Mouse (Mus musculus) kidney, adult 2 months (tissue): ENCODE measurements around the gene Ablim1. TPM values are rescaled to one million over a fixed set of nuclear protein-coding genes. Genes with fewer than 3 reads are reported as not detected.

Experiments
- DNase-seq: peaks from one replicate; pipeline ENCODE4 v3.0.0; 2021
- H3K27ac ChIP-seq: fragments of 200-500 bp; 2 replicates; pipeline ENCODE4 v1.5.1; 2012; ENCODE audit warnings: low read depth, low read length, control low read depth, inconsistent platforms; ENCODE audit not compliant: insufficient read depth
- H3K27me3 ChIP-seq: fragments of 200-500 bp; replicated peaks from 2 replicates; pipeline ENCODE4 v1.6.1; 2012; ENCODE audit warnings: mild to moderate bottlenecking, moderate library complexity, low read length, inconsistent platforms; ENCODE audit not compliant: control insufficient read depth, insufficient read depth
- H3K36me3 ChIP-seq: fragments of 200-500 bp; 2 replicates; pipeline ENCODE4 v1.6.1; 2012; ENCODE audit warnings: mild to moderate bottlenecking, moderate library complexity, low read length, inconsistent platforms; ENCODE audit not compliant: control insufficient read depth, insufficient read depth
- H3K4me1 ChIP-seq: fragments of 200-500 bp; 2 replicates; pipeline ENCODE4 v1.6.1; 2011; ENCODE audit warnings: low read length; ENCODE audit not compliant: control insufficient read depth, insufficient read depth
- H3K4me3 ChIP-seq: fragments of 200-500 bp; 2 replicates; pipeline ENCODE4 v1.5.1; 2011; ENCODE audit warnings: mild to moderate bottlenecking, low read depth, low read length, control low read depth; ENCODE audit not compliant: insufficient read depth
- CTCF ChIP-seq: fragments of 200-500 bp; conservative IDR thresholded peaks from 2 replicates; pipeline ENCODE4 v1.5.1; 2011; ENCODE audit warnings: low read depth, mild to moderate bottlenecking, control low read depth, low read length, moderate library complexity, mixed read lengths; ENCODE audit not compliant: insufficient read depth, insufficient read length
- POLR2A ChIP-seq: fragments of 200-500 bp; IDR thresholded peaks from one replicate; pipeline ENCODE4 v1.6.1; 2011; ENCODE audit warnings: low read depth, low read length, control low read depth
- WGBS: fragments of 180-500 bp; shearing (Covaris S2); methylation state at CpG from one replicate; pipeline ENCODE4 v1.1.7; 2018; 5-methylcytosine and 5-hydroxymethylcytosine counted together
- polyA plus RNA-seq: library from polyadenylated mRNA; depleted of rRNA; stranded (reverse); fragments of >200 nt; gene quantifications from 2 replicates; pipeline ENCODE4 v1.2.3, GENCODE M21; 2012

The Ablim1 gene
- polyA plus RNA-seq, 1 experiment = 34.7 TPM

DNA sequence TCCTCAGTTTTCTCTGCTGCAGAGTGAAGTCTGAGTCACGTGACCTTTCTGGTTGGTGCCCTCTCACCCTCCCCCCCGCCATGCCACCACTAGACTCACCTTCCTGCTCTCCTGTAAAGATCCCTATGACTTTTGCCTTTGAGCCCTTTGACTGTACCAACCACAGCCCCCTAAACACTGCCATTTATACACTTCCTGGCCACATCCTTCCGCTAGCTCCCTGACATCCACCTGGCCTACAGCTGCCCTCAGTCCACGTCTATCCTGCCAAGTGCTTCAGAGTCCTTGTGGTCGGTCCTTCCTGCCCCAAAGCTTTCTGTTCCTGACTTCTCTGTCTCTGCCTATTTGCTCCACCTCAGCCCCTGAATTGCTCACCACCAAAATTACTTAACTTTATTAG is 29.1 kb upstream of the Ablim1 start:
- H3K27ac ChIP-seq = no peak overlapping the region
- no peak for TF ChIP-seq POLR2A

DNA sequence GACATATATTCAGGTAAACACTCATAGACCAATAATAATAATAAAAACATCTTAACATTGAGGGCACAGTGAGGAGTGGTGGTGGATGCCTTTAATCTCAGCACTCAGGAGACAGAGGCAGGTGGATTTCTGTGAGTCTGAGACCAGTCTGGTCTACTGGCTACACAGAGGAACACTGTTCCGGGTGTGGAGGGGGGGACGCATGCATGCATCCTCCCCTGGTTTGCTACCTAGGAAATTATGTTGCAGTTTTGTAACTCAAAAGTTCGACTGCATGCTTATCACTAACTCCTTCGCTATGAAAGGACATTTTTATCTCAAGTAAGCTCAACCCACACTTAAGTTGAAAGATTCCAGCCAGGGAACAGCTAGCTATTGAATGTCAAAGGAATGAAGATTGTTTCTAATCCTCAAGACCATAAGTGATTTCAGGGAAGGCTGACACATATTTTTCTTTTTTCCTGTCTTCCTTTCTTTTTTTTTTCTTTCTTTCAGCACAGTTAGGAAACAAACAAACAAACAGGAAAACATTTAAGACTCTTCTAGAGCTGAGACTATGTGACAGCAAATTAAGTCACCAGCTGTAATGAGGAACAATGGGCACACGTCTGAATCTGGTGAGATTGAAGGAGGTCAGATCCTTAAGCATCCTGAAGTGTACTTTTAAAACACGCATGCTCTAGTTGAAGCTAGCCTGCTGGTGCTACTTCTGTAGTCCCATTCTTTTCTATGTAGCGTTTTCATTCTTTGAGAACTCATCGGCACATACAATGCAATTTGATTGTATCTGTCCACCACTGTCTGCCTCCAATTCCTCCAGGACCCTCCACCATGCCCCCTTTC is 26.4 kb upstream of the Ablim1 start:
- no peak overlapping the region for H3K4me3 ChIP-seq
- TF ChIP-seq CTCF = no peak
- TF ChIP-seq POLR2A = no peak
- no peaks in the 10 kb centered on the region for H3K27me3 ChIP-seq
- DNase-seq = no peak
- H3K36me3 ChIP-seq = no peaks in the 10 kb centered on the region
- no peak overlapping the region for H3K27ac ChIP-seq
- 84% methylated on average over 8 of the region's 8 CpGs for WGBS
- no peaks in the 10 kb centered on the region for H3K4me1 ChIP-seq

More for the DNA sequence above, 29.1 kb upstream of the Ablim1 start:
- 85% methylated on average over 5 of the region's 5 CpGs for WGBS
- Histone ChIP-seq H3K36me3 (no peaks in the 10 kb centered on the region), H3K4me3 (no peak overlapping the region), H3K27me3 (no peaks in the 10 kb centered on the region), H3K4me1 (no peaks in the 10 kb centered on the region)
- no peak for DNase-seq

DNA sequence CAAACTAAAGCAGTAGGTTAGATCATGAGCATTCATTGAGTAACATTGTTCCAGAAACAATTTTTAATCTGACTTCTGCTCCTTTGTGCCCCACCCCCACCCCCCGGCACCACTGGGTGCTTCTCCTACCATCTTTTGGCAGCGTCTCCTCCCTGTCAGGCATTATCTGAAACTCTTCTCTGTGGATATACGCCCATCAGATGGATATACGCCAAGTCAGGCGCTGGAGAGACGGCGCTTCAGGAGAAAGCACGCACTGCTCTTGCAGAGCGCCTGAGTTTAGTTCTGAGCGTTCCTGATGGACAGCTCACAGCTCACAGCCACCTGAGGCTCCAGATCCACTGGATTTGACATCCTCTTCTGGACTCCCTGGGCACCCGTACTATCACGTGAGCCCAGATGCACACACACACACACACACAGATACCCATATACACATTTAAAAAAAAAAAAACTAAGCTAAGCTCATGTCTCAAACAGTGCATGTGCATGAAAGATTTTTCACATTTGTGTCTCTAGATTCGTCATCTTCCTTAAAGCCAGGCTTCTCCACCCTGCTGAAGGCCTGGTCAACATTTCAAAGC is 24.7 kb upstream of the Ablim1 start:
- no peak for DNase-seq
- H3K4me3 ChIP-seq = no peak overlapping the region
- no peak for TF ChIP-seq CTCF
- TF ChIP-seq POLR2A = no peak
- WGBS = 88% methylated on average over 13 of the region's 13 CpGs
- no peaks in the 10 kb centered on the region for H3K36me3 ChIP-seq
- no peaks in the 10 kb centered on the region for H3K4me1 ChIP-seq
- no peak overlapping the region for H3K27ac ChIP-seq
- no peaks in the 10 kb centered on the region for H3K27me3 ChIP-seq

DNA sequence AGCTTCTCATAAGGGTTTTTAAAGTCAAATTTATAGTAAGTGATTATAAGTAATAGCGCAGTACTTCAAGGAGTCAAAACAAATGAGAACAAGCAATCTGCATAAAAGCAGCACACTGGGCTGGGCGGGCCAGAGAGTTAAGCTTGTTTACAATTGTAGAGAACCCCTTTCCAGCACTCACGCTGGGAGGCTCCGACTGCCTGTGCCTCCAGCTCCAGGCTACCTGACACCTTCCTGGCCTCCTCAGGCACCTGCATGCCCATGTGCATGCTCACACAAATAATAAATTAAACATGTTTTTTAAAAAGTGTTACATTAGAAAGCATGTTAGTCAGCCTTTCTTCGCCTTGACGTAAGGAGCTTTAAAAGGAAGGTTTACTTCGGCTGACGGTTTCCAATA is 20.4 kb upstream of the Ablim1 start:
- Histone ChIP-seq H3K4me3 (no peak overlapping the region), H3K27ac (no peak overlapping the region), H3K4me1 (no peaks in the 10 kb centered on the region), H3K36me3 (no peaks in the 10 kb centered on the region), H3K27me3 (no peaks in the 10 kb centered on the region)
- TF ChIP-seq POLR2A (no peak), CTCF (no peak)
- 81% methylated on average over 8 of the region's 8 CpGs for WGBS
- no peak for DNase-seq

DNA sequence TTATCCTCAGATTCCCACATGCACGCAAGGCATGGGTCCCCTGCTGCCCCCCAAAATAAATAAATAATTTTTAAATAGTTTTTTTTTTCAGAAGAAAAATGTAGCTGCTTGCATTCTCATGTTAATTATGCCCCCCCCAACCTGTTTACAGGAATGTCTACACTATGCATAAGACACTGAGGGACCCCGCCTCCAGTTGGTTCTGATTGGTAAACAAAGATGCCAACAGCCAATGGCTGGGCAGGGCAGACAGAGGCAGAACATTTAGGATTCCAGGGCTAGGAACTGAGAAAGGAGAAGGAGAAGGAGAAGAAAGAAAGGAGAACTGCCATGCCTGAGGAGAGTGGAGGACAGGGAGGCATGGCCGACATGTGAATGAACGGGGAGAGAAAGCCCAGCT is 18.6 kb upstream of the Ablim1 start:
- no peak for TF ChIP-seq POLR2A
- TF ChIP-seq CTCF = no peak
- Histone ChIP-seq H3K4me3 (no peak overlapping the region), H3K27ac (no peak overlapping the region), H3K4me1 (no peaks in the 10 kb centered on the region), H3K27me3 (no peaks in the 10 kb centered on the region), H3K36me3 (no peaks in the 10 kb centered on the region)
- WGBS = 89% methylated on average over 4 of the region's 4 CpGs
- DNase-seq = no peak

DNA sequence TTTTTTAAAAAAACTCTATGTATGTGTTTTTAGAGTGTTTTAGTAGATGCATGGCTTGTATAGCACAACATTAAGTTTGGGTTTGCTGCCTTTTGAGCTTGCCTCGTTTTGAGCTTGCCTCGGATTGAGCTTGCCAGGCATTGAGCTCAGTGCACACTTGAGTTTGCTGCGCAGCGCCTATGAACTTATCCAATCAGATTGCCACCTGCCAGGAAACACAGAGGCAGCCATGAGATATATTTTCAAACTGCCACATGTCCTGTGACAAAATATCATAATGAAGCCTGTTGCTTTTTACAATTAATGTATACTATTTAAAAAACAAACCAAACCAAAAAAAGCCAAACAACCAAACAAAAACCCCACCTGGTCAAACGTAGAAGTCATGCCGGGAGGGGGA is 16.5 kb upstream of the Ablim1 start:
- no peaks in the 10 kb centered on the region for H3K27me3 ChIP-seq
- 84% methylated on average over 6 of the region's 6 CpGs for WGBS
- TF ChIP-seq POLR2A (no peak), CTCF (no peak)
- no peak for DNase-seq
- no peak overlapping the region for H3K4me3 ChIP-seq
- no peaks in the 10 kb centered on the region for H3K4me1 ChIP-seq
- H3K27ac ChIP-seq = no peak overlapping the region
- no peaks in the 10 kb centered on the region for H3K36me3 ChIP-seq

DNA sequence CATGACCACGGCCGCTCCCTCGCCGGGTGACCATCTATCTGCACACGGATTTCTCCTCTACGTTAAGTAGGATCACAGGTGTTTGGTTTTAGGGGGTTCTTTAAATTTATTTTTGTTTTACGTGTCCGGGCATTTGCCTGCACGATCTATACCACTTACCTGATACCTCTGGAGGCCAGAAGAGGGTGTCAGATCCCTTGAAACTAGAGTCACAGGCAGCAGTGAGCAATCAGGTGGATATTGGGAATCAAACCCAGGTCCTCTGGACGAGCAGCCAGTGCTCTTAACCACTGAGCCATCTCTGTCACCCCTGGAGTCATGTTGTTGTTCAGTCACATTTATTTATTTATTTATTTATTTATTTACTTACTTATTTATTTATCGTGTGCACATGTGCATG is 15.6 kb upstream of the Ablim1 start:
- TF ChIP-seq CTCF (no peak), POLR2A (no peak)
- Histone ChIP-seq H3K4me3 (no peak overlapping the region), H3K36me3 (no peaks in the 10 kb centered on the region), H3K4me1 (no peaks in the 10 kb centered on the region; the same call in 1 of the 2 replicates), H3K27ac (no peak overlapping the region), H3K27me3 (no peaks in the 10 kb centered on the region)
- DNase-seq = no peak
- whole genome bisulfite sequencing = 76% methylated on average over 11 of the region's 11 CpGs
